Mouse (Mus musculus) monocyte, adult 5-6 weeks (primary cell): ENCODE results near the gene Chil4. TPM values are rescaled to one million over a fixed set of nuclear protein-coding genes. Genes with fewer than 3 reads are reported as not detected.
"Not testable (repeated sequence)": the region's sequence is repeated elsewhere in the genome, so short reads cannot be mapped to it uniquely, and the experiment has no call there.

Experiments used
- ATAC-seq: fragments of 153-309, 156-312 bp; replicated peaks from 2 replicates; pipeline ENCODE4 v1.8.0; 2017; ENCODE audit warnings: mild to moderate bottlenecking; ENCODE audit not compliant: low TSS enrichment, insufficient number of reproducible peaks, severe bottlenecking, poor library complexity, low FRiP score
- total RNA-seq: library from RNA; stranded (forward); fragments of 200-1000, 200-491, 200-594 nt; gene quantifications from 3 replicates; pipeline ENCODE4 v1.2.3, GENCODE M21; 2017

Gene Chil4
- total RNA-seq, 1 experiment from 2014 or later = not detected

- ATAC-seq = not testable (repeated sequence)
Measured at GRCm38 (mm10) chr3:106172506-106172905, 46.8 kb downstream of the Chil4 start.

- peak; percentile 53; the same call in 1 of the 2 replicates for ATAC-seq
Measured at GRCm38 (mm10) chr3:106171135-106171731, 48.1 kb downstream of the Chil4 start.

- no peak for ATAC-seq
Measured at GRCm38 (mm10) chr3:106170522-106171053, 48.7 kb downstream of the Chil4 start.

- ATAC-seq = no peak
Measured at GRCm38 (mm10) chr3:106167464-106167863, 51.8 kb downstream of the Chil4 start, which contains the start of gene Chil3. Chil3 (minus strand) TSS chr3:106167564.

- ATAC-seq = no peak
Measured at GRCm38 (mm10) chr3:106154413-106154812, 64.9 kb downstream of the Chil4 start.

Other genes with a start within 250 kb of the Chil4 start
- gene Ovgp1, start 245.8 kb downstream of the Chil4 start, total RNA-seq = 0.95 to 3.8 TPM (median 2.4 TPM) in 3 replicates
- not detected in 3 replicates for gene Pifo, start 204.9 kb downstream of the Chil4 start, total RNA-seq
- 1.1 to 4.9 TPM in 2 of 3 replicates, not detected in the other for gene Chil5, start 186.7 kb downstream of the Chil4 start, total RNA-seq
- not detected in 3 replicates for gene Chia1, start 106.3 kb downstream of the Chil4 start, total RNA-seq
- gene Chil3, start 51.9 kb downstream of the Chil4 start, total RNA-seq = 20.3 to 46.6 TPM (median 38.3 TPM) in 3 replicates
- not detected in 3 replicates for gene Chil6, start 186.7 kb upstream of the Chil4 start, total RNA-seq